Comparison of ENCODE assay signal across 21 mouse cellular contexts in genomic region chr4:32853609-32854188, GRCm38 (mm10). TPM values are rescaled to one million over a fixed set of nuclear protein-coding genes. Genes with fewer than 3 reads are reported as not detected.
DNase-seq lines count a peak whose midpoint lies in the region; ATAC-seq lines count a peak whose summit lies in the region.
"Had no signal": no experiment of that assay in that cellular context is flagged by ENCODE, and none has a peak within 500 bp of the region (broad histone marks: within the 10 kb centered on the region; RNA-seq: fewer than 3 reads in every experiment).

No protein-coding gene starts in this region.

- no peak overlapping the region for H3K27ac ChIP-seq in hindbrain, embryonic 15.5 days (replicated peaks)
- no peak overlapping the region for H3K27ac ChIP-seq in hindbrain, embryonic 11.5 days (ENCODE audit: low read depth, low read length)
- H3K27ac ChIP-seq in liver, embryonic 11.5 days (ENCODE audit: low read depth, low read length), result no peak overlapping the region
- H3K27ac ChIP-seq: intestine, embryonic 15.5 days; layer of hippocampus, adult 2 months; limb, embryonic 13.5 days; liver, embryonic 13.5 days had no signal

- DNase-seq in cerebellum, postnatal 10 days, result peak; percentile 66 to 82
- no peak for DNase-seq in cerebellum, adult 9-11 months
- DNase-seq in hindbrain, embryonic 11.5 days (ENCODE audit: low spot score), result no peak
- DNase-seq in NIH3T3 (ENCODE audit: low read depth), result peak; percentile 12
- DNase-seq in thymus, postnatal 0 days (ENCODE audit: low spot score), result peak; percentile 46
- no peak for DNase-seq in liver, embryonic 11.5 days (ENCODE audit: low spot score)
- DNase-seq: cerebellum, adult 18-20 months; heart, postnatal 4 days; kidney, postnatal 25 days; liver, embryonic 13.5 days; lung, adult 2 months; lung, postnatal 14 days; right cerebral cortex, adult 18-20 months; right cerebral cortex, postnatal 4 days had no signal

- H3K4me3 ChIP-seq in hindbrain, embryonic 15.5 days, result no peak overlapping the region
- no peak overlapping the region for H3K4me3 ChIP-seq in hindbrain, embryonic 11.5 days (ENCODE audit: low read depth, low read length)
- H3K4me3 ChIP-seq in liver, embryonic 11.5 days (ENCODE audit: low read depth, low read length), result no peak overlapping the region
- H3K4me3 ChIP-seq: intestine, embryonic 15.5 days; layer of hippocampus, adult 2 months; limb, embryonic 13.5 days; liver, embryonic 13.5 days; neural tube, embryonic 15.5 days had no signal

- no peak overlapping the region for H3K4me2 ChIP-seq in hindbrain, embryonic 15.5 days
- H3K4me2 ChIP-seq in hindbrain, embryonic 11.5 days (replicated peaks; ENCODE audit: low read depth, low read length), result no peak overlapping the region
- no peak overlapping the region for H3K4me2 ChIP-seq in liver, embryonic 11.5 days
- H3K4me2 ChIP-seq: intestine, embryonic 15.5 days; limb, embryonic 13.5 days; liver, embryonic 13.5 days; neural tube, embryonic 15.5 days had no signal

- ATAC-seq in hindbrain, embryonic 15.5 days (ENCODE audit: low FRiP score, low read depth), result peak; percentile 58; the same call in 1 of the 2 replicates
- ATAC-seq in hindbrain, embryonic 11.5 days (ENCODE audit: low FRiP score), result no peak
- no peak for ATAC-seq in liver, embryonic 11.5 days (replicated peaks; ENCODE audit: low FRiP score)
- ATAC-seq in CD4-positive, CD25-positive, alpha-beta regulatory T cell, adult 4 months, result no peak
- ATAC-seq: intestine, embryonic 15.5 days; Patski had no signal

- no peaks in the 10 kb centered on the region for H3K27me3 ChIP-seq in hindbrain, embryonic 15.5 days
- H3K27me3 ChIP-seq in hindbrain, embryonic 11.5 days (ENCODE audit: control insufficient read depth, insufficient read depth, low read length), result no peaks in the 10 kb centered on the region
- no peaks in the 10 kb centered on the region for H3K27me3 ChIP-seq in liver, embryonic 11.5 days (replicated peaks; ENCODE audit: control insufficient read depth, insufficient read depth, low read length)
- H3K27me3 ChIP-seq: intestine, embryonic 15.5 days; limb, embryonic 13.5 days; liver, embryonic 13.5 days; neural tube, embryonic 15.5 days; Patski had no signal

- peaks cover 11% of the 10 kb centered on the region; the same call in 1 of the 2 replicates for H3K4me1 ChIP-seq in hindbrain, embryonic 15.5 days (replicated peaks)
- H3K4me1 ChIP-seq in hindbrain, embryonic 11.5 days (replicated peaks; ENCODE audit: control insufficient read depth, insufficient read depth, low read length), result no peaks in the 10 kb centered on the region
- H3K4me1 ChIP-seq in liver, embryonic 11.5 days (replicated peaks; ENCODE audit: control insufficient read depth, insufficient read depth, low read length), result no peaks in the 10 kb centered on the region
- H3K4me1 ChIP-seq: intestine, embryonic 15.5 days had no signal

- no peak overlapping the region for H3K9ac ChIP-seq in hindbrain, embryonic 15.5 days
- H3K9ac ChIP-seq in hindbrain, embryonic 11.5 days (ENCODE audit: low read depth, low read length), result no peak overlapping the region
- H3K9ac ChIP-seq in liver, embryonic 11.5 days (ENCODE audit: low read depth, low read length), result no peak overlapping the region
- H3K9ac ChIP-seq: intestine, embryonic 15.5 days; limb, embryonic 13.5 days; liver, embryonic 13.5 days; neural tube, embryonic 15.5 days had no signal

- no peaks in the 10 kb centered on the region for H3K9me3 ChIP-seq in hindbrain, embryonic 15.5 days
- no peaks in the 10 kb centered on the region for H3K9me3 ChIP-seq in hindbrain, embryonic 11.5 days (ENCODE audit: control insufficient read depth, low read length)
- H3K9me3 ChIP-seq in liver, embryonic 11.5 days (ENCODE audit: control insufficient read depth, low read length), result no peaks in the 10 kb centered on the region
- H3K9me3 ChIP-seq: intestine, embryonic 15.5 days; limb, embryonic 13.5 days; liver, embryonic 13.5 days; neural tube, embryonic 15.5 days had no signal

- WGBS in hindbrain, embryonic 15.5 days, result 79% methylated on average over 5 of the region's 5 CpGs
- 81% methylated on average over 5 of the region's 5 CpGs for WGBS in hindbrain, embryonic 11.5 days
- WGBS in liver, embryonic 11.5 days, result 86% methylated on average over 5 of the region's 5 CpGs

- no peaks in the 10 kb centered on the region for H3K36me3 ChIP-seq in hindbrain, embryonic 15.5 days
- H3K36me3 ChIP-seq in hindbrain, embryonic 11.5 days (ENCODE audit: control insufficient read depth, insufficient read depth, low read length), result no peaks in the 10 kb centered on the region
- H3K36me3 ChIP-seq in liver, embryonic 11.5 days (ENCODE audit: control insufficient read depth, insufficient read depth, low read length), result no peaks in the 10 kb centered on the region
- H3K36me3 ChIP-seq: intestine, embryonic 15.5 days; limb, embryonic 13.5 days; liver, embryonic 13.5 days; neural tube, embryonic 15.5 days had no signal

RNA-seq across cellular contexts. Expression of gene Lyrm2, which starts 53.6 kb away (rescaled TPM):
- 108 and 122 TPM in 2 replicates for polyA plus RNA-seq in hindbrain, embryonic 15.5 days (2015; fragmentation: Nextera tagmentation; extraction: Ambion mirVana)
- polyA plus RNA-seq in hindbrain, embryonic 11.5 days (2014; fragmentation: Nextera tagmentation; extraction: Ambion mirVana), result 154 and 162 TPM in 2 replicates
- 138 and 141 TPM in 2 replicates for polyA plus RNA-seq in thymus, postnatal 0 days (2015; fragmentation: Nextera tagmentation; extraction: Ambion mirVana)
- 56.7 and 68.0 TPM in 2 replicates for polyA plus RNA-seq in liver, embryonic 11.5 days (2014; fragmentation: Nextera tagmentation; extraction: Ambion mirVana)
- polyA plus RNA-seq in CD4-positive, CD25-positive, alpha-beta regulatory T cell, adult 4 months (2017; shearing (Covaris generic)), result 10 to 100 TPM; 57.3 to 70.8 TPM

Comparison
In these comparisons a context has a peak if more than half of its experiments do, and no peak if none do; other contexts are left out.
1. DNase-seq: peak in cerebellum, postnatal 10 days (2 of 2), NIH3T3 (single experiment) and thymus, postnatal 0 days (single experiment); none in cerebellum, adult 9-11 months (single experiment), hindbrain, embryonic 11.5 days (single experiment) and liver, embryonic 11.5 days (single experiment).